Mouse (Mus musculus) T-helper 17 cell (primary cell): ENCODE data around the gene Lrrc71.

ENCODE experiments used
- in situ Hi-C, 2 experiments: fragments of 300-600 bp; cut with MboI, MseI; formaldehyde crosslinking; loops; 1 replicate in 1 of 2; 2 replicates in 1 of 2; pipeline ENCODE4 v1.15.1; 2025; ENCODE audit warnings: high pct_unique_total_duplicates in 2 of 2

Lrrc71 gene

DNA sequence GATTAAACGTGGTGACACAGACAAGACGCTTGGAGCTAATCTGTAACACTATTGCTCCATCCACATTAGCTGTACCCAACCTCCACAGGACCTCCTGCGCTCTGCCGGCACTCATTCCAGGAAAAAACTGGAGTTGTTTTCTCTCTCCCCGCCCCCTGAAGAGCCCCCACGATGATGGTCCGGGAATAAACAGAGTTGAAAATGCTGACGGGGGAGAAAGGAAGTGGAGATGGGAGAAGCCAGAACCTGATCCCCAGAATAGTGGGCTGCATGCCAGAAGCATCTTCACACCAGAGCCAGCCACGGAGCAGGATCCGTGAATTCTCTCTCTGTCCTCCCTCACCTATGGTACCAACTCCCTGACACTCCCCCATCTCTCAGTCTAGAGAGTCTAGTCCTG, 16.1 kb upstream of the Lrrc71 start:
- in situ Hi-C loops = no loop called here

DNA sequence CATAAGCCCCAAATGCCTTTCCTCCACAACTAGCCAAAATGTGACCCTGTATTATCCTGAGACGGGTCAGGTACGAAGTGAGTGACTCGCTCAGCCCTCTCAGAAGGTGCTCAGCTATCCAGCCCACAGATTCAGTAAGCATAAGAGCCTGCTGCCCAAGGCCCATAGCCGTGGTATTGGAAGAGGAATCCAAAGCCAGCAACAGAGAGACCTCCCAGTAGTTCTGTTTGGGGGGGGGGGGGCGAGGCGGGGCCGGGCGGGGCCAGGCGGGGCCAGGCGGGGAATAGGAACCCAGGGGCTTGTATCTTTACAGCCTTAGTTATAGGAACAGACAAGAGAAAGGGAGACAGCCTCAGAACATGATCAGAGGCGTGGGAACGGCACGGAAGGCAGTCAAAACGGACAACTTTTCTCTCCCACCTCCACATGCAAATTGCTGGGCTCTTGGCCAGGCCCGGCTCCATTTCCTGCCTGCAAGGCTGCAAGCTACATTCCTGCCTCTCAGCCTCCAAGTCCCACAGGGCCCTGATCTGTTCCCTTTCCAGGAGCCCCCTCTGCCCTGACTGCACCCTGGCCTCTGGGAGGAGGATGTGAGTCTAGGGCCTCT, 15.4 kb upstream of the Lrrc71 start:
- in situ Hi-C loops = no loop called here

DNA sequence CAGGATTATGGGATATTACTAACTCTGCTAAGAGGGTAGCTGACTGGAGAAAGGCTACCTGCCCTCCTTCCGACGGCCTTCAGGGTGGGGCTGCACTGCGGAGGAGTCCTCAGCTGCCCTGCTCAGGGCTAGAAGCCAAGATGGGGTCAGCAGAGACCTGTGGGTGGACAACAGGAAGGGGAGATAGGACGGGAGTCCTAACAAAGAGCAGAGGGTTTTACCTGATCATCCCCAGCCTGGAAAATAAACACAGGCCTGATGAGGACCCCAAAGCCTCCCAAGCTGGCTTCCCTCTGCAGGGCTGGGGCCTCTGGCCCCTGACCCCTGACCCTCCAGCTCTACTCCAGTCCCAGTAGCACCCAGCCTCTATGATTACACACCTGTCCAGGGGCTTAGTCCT, 14.8 kb upstream of the Lrrc71 start:
- in situ Hi-C loops = no loop called here

DNA sequence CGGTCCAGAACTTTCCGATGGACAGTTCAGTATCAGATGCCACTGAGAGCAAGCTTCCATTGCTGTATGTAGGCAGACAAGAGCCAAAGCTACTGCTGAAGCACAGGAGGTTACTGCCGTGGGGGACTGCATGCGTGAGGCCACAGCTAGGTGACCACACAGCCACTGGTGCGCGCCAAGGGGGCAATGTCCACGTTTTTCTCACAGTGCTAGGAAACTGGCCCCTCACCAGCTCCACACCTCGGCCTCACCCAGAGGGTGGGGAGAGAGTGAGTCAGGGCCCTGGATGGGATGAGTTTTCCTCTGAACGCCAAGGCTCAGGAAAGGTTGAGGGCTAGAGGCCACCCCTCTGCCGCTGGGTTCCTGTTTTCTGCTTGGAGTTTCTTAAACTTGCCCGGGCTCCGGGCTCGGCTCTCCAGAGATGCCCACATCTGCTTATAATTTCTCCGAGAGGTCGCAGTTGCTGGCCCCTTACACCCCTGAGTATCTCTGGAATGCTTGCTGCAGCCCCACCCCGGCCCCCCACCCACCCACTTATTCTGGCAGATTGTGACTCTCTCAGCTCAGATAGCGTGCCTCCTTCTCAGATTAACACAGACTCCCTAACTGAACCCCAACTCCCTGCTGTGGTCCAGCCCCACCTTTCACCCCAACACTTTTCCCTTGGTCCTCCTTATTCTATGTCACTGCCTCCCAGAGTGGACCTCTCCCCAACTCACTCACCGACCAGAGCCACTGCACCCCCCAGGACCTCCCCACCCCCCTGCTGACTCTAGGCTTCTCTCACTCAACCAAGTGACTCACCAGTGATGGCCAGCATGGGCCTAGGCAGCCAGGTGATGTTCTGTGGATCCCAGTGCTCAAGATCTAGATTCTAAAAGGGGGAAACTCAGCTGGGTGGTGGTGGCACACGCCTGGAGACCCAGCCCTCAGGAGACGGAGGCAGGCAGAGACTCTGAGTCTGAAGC, 13.3 kb upstream of the Lrrc71 start:
- in situ Hi-C loops = no loop called here

DNA sequence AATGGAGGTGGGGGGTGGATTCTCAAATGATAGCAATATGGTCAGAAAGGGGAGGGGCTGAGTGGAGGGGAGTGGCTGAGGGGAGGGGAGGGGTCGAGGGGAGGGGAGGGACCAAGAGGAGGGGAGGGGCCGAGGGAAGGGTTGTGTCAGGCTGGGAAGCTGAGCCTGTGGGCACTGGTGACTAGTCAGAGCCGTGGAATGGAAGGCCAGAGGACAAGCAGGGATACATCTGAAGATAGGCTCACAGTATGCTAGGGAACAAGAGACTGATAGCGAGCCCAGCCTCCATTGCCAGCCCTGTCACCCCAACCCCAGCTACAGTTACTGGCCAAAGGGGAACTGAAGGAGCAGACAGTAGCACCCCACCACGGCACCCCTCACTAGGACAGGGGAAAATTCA, 10.2 kb upstream of the Lrrc71 start:
- in situ Hi-C loops = no loop called here

DNA sequence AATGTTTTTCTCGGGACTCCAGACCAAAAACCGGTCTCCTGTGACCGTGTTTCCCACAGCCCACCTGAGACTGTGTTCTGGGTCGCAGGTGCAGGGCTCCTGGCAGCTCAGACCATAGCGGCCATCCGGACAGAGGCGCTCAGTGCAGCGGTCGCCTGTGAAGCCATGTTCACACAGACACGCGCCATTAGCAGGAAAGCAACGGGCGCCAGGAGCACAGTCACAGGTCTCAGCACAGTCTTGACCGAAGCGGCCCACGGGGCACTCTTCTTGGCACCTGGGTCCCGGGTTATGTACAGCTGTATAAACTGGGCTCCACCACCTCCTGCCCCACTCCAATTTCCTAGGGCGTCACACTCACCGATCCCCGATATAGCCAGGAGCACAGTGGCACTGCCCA, 8.1 kb upstream of the Lrrc71 start:
- in situ Hi-C loops = no loop called here

DNA sequence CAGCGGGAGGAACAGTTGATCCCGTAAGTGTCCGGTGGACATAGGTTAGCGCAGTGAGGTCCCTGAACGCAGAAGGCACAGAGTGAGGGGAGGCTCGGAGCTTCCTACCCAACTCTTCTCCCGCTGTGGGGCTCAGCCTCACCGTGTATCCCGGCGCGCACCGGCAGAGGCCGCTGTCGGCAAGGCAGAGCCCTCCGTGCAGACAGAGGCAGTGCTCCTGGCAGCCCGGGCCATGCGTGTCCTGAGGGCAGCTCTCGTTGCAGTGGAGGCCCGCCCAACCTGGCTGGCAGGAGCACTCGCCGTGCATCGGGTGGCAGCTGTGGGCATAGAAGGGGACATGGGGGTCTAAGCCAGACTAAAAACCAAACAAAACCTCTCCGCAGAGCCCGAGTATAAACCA, 7.5 kb upstream of the Lrrc71 start:
- in situ Hi-C loops = no loop called here

DNA sequence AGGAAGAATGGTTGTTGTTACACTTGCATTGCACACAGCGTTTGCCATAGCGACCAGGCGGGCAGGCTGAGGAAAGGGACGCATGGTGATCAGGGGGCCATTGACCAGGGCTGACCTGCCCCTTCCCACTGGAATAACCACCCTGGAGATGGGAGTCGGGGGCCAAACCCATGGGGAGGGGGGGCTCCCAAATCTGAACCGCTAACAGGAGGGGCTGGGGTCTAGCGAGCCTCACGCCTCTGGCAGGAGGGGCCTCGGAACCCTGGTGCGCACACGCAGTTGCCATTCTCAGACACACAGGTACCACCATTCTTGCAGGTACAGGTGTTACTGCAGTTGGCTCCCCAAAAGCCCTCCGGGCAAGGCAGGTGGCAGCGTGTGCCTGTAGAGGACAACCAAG, 5.4 kb upstream of the Lrrc71 start:
- in situ Hi-C loops = no loop called here

DNA sequence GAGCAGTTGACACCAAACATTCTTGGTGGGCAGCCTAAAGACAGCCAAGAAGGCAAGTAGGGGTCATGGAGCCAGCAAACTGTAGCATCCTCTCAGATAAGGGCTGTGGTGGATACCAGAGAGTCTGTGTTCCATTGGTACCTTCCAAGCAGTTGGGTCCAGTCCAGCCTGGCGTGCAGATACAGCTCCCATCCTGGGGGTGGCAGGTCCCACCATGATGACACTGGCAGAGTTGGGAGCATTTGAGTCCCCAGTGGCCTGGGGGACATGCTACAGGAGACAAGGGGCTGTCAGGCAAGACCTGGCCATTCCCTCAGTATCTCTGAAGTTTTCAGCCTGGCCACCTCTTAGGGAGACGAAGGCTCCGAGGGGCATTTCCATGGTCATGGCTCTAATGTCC, 4.1 kb upstream of the Lrrc71 start:
- in situ Hi-C loops = no loop called here

DNA sequence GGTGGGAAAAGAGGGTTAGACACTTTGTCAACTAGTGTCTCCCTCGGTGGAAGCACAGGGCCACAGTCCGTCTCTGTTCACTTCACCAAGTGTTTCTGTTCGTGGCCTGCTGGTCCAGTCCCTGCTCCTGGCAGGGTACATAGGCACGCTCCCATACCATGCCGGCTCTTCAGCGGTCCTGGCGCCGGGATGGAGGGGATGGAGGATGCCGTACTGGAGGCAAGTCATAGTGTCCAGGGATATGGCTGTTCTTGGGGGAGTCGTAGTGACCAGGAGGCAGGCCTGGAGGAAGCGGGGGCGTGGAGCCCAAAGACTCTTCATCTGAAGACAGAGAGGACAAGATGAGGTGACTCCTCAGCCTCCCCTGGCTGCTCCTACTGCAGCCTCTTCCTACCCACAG, 1.6 kb upstream of the Lrrc71 start:
- in situ Hi-C loops = no loop called here

DNA sequence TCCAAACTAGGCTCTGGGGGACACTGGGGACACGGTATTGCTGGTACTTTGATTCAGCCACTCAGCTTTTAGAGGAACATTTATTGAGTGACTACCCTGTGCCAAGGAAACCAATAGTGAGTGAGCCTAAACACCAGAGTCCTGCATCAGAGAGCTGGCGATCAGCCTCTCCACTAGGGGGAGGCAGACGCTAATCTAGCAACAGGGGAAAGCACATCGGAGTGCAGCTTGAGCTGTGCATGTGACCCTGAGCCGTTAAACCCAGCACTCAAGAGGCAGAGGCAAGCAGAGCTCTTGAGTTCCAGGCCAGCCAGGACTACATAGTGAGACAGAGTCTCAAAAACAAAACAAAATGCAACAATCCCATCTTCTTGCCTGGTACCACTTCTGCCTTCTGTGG, 611 bp upstream of the Lrrc71 start:
- in situ Hi-C loops = no loop called here

DNA sequence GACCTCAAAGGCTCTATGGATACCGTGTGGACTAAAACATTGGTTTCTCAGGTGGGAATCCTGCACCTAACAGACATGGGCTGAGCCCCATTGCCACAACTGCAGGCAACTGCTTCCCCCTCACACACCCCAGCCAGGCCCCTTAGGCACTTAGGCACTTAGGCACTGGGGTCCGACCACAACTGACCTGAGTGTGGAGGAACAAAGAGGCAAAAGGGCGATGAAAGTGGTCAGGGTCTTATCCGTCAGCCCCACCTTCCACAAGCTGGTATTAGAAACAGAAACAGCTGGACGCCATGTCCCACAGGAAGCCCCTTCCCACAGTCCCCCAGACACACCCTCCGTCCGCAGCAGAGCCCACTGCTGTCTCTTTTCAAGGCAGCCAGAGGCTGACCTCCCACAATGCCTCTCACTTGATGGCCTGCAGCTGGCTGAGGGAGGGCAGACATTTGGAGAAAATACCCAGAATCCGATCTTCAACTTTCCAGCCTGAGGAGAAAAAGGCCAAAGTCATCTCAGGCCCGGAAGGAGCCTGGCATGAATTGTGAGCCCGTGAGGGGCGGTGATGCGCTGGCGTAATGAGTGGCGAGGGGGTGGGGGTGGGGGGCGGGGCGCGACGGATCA, 3.3 kb downstream of the Lrrc71 start:
- in situ Hi-C loops = no loop called here

DNA sequence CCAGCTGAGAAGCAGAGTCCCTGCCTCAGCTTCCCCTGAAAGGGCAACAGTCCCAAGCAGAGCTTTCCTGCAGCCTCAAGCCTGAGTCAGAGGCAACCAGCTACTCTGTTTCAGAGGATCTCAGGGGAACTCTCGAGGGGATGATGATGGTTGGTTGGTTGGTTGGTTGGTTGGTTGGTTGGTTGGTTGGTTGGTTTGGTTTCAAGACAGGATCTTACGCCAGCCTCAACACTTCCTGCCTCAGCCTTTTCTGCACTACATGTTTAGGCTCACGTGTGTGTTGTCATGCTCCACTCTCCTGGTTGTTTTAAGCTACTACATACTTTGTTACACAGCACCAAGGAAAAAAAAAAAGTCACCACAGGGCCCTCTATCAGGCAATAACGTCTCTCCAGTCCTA, 4.5 kb downstream of the Lrrc71 start:
- in situ Hi-C loops = no loop called here

DNA sequence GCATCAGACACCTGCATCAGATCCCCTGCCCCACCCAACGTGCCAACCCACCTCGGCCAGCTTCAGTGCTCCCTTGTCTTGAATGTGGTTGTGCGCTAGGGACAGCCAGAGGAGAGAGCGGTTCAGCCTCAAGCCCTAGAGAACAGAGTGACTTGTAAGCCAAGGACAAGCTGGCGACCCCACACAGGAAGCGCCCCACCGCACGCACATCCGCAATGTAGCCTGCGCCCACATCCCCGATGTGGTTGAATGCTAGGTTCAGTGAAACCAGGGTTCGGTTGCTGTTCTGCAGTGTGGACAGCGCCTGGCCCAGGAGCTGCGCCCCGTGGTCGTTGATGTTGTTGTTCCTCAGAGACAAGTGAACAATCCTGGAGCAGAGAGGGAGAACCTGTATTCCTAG, 5.7 kb downstream of the Lrrc71 start:
- in situ Hi-C loops = no loop called here

DNA sequence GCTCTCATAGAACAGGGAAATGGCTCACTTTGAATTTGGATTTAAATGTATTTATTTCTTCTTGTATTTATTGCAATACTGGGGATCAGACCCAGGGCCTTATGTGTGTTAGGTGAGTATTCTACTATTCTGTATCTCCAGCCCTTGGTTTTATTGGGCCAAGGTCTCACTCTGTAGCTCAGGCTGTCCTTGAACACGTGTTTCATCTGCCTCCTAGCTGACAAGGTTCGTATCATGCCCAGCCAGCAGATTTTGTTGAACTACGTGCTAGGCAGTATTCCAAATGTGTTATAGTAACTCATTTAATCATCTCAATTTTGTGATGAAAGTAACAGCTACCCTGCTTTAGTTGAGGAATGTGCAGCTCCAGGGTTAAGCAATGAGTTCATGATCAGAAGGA, 6.4 kb downstream of the Lrrc71 start:
- in situ Hi-C loops = no loop called here

DNA sequence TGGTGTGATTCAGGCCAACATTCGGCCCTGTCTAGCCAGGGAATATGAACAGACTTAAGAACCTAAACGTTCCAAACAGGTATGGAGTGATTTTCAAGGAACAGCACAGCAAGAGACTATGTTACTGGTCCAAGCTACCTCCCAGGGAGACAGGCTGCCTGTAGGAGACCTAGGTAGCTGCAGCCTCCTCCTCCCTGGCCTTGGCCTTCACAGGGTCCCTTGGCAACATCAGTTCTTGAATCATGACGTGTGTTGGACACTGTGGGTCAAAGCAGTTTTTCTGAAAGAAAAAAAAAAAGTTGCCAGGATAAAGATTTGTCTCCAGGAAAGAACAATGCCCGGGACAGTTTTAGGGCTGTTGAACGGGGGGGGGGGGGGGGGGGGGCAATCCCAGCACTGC, 9.5 kb downstream of the Lrrc71 start:
- in situ Hi-C loops = no loop called here

DNA sequence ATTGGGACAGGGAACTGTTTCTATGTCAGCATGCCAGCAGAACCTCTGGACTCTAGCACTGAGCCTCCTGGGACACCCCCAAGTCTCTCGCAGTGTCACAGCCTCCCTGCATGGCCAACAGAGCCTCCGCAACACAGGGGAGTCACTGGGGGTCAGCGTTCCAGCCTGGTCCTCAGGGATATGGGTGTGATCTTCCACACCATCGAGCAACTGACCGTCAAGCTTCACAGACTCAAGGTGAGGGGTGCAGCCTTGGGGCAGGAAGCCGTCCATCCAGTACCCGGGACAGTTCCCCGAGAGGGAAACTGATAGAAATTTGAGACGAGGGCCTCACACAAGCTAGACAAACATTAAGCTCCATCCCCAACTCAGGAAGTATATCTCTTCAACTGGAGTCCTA, 13.1 kb downstream of the Lrrc71 start:
- in situ Hi-C loops = no loop called here

DNA sequence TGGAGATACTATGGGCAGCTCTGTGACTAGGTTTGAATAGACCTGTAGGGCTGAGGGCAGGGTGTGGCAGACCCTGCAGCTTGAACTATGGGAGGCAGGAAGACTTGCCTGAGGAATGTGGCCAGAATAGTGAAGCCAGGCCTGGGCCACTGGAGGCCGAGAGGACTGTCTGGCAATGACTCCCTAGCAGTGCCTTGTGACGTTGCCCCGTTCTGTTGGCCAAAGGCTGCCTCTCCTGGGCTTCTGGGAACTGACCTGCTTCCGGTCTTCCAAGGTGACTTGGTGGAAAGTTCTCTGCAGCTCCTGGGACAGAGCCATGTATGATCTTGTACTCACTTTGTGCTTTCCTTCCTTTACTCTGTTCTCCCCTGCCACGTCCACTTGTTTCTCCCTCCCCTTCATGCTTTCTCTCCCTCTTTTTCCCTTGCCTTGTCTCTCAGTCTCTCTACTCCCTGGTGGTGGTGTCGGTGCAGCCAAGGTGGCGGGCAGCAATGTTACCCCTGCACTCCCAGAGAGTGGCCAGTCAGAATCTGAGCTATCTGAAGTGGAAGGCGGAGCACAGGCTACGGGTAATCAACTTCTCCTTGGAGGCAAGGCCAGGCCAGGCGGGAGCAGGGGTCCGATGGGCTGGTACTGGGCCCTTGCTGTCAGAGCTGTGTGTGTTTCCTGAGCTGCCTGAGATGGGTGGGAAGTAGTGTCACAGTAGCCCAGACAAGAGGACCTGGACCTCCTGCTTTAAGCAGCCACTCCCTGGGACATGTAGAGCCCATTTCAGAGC, 14.3 kb downstream of the Lrrc71 start:
- in situ Hi-C loops = no loop called here

DNA sequence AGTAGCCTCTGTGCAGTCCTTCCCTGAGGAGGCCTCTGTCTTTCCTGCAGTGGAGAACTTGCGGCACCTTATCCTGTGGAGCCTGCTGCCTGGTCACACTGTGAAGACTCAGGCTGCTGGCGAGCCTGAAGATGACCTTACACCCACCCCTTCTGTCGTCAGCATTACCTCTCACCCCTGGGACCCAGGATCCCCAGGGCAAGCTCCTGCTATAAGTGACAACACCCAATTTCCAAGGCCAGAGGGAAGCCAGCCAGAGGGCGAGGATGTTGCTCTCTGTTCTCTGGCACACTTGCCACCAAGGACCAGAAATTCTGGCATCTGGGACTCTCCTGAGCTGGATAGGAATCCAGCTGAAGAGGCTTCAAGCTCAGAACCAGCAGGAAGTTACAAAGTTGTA, 15.3 kb downstream of the Lrrc71 start:
- in situ Hi-C loops = no loop called here

DNA sequence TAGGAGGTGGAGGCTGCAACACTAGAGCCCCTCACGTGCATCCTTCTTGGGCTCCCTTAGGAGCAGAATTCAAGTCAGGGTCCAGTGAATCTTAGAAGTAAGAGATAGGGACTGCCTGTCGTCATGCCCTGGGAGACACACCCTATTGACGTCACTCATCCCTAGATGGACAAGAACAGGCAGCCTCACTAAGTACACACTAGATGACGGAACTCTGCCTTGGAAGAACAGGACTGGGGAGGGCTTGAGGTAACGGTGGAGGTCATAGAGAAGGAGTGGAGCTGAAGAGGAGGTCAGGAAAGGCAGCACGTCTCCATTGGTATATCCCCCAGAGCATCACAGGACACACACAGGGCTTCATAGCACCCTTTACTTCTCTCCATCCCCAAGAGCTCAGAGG, 19.7 kb downstream of the Lrrc71 start:
- in situ Hi-C loops = no loop called here

DNA sequence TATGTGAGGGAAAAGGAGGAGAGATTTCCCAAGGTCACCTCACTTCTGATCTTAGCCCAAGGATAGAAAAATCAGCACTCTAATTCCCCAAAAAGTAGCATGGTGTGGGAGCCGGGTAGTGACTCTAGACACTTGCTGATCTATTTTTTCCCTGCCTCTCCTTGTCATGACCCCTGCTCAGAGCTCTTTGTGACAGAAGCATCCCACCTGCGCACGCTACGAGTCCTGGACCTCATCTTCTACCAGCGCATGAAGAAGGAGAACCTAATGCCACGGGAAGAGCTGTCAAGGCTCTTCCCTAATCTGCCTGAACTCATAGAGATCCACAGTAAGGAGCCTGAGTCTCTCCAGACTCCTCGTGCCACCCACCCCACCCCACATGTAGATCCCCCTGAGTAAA, 22.2 kb downstream of the Lrrc71 start:
- in situ Hi-C loops = no loop called here
